Mouse (Mus musculus): Measurements from ENCODE around the gene Tnip3. TPM values are rescaled to one million over a fixed set of nuclear protein-coding genes. Genes with fewer than 3 reads are reported as not detected.
A peak's percentile ranks its signal among the peaks of the same experiment; 100 is the strongest.

The Tnip3 gene
- polyA plus RNA-seq, 1 experiment from 2014 or later: 0.10 TPM

GRCm38 (mm10) chr6:65590018-65590417 lies 64.9 kb downstream of the Tnip3 start:
- ATAC-seq (ENCODE audit: insufficient read depth, low FRiP score, low read depth): peak; percentile 50; the same call in 1 of the 2 replicates
- Histone ChIP-seq H3K27ac (peak overlapping the region; percentile 69; the same call in 1 of the 2 replicates), H3K4me3 (replicated peaks) (no peak overlapping the region), H3K9me3 (no peaks in the 10 kb centered on the region), H3K4me2 (no peak overlapping the region), H3K27me3 (replicated peaks) (no peaks in the 10 kb centered on the region), H3K36me3 (no peaks in the 10 kb centered on the region), H3K4me1 (no peaks in the 10 kb centered on the region), H3K9ac (no peak overlapping the region)
- WGBS: 59% methylated on average over 2 of the region's 2 CpGs

- H3K27me3 ChIP-seq (replicated peaks): no peaks in the 10 kb centered on the region
- no peak overlapping the region for H3K4me2 ChIP-seq
- no peak overlapping the region for H3K9ac ChIP-seq
- no peak for ATAC-seq (ENCODE audit: insufficient read depth, low FRiP score, low read depth)
- no peaks in the 10 kb centered on the region for H3K36me3 ChIP-seq
- 79% methylated on average over 3 of the region's 3 CpGs for WGBS
- H3K9me3 ChIP-seq: no peaks in the 10 kb centered on the region
- H3K4me3 ChIP-seq (replicated peaks): no peak overlapping the region
- H3K27ac ChIP-seq: no peak overlapping the region
- H3K4me1 ChIP-seq: no peaks in the 10 kb centered on the region
Measured at GRCm38 (mm10) chr6:65594171-65594570, 69.1 kb downstream of the Tnip3 start.

GRCm38 (mm10) chr6:65595371-65595770 lies 70.3 kb downstream of the Tnip3 start:
- no peak overlapping the region for H3K4me2 ChIP-seq
- no peaks in the 10 kb centered on the region for H3K4me1 ChIP-seq
- no peaks in the 10 kb centered on the region for H3K9me3 ChIP-seq
- ATAC-seq (ENCODE audit: insufficient read depth, low FRiP score, low read depth): no peak
- no peaks in the 10 kb centered on the region for H3K27me3 ChIP-seq (replicated peaks)
- no peaks in the 10 kb centered on the region for H3K36me3 ChIP-seq
- 28% methylated on average over 1 of the region's 1 CpGs for WGBS
- H3K4me3 ChIP-seq (replicated peaks): no peak overlapping the region
- H3K27ac ChIP-seq: no peak overlapping the region
- no peak overlapping the region for H3K9ac ChIP-seq

- Histone ChIP-seq H3K9me3 (no peaks in the 10 kb centered on the region), H3K4me1 (no peaks in the 10 kb centered on the region)
Measured at GRCm38 (mm10) chr6:65597056-65597818, 72.1 kb downstream of the Tnip3 start.

GRCm38 (mm10) chr6:65598522-65598921 lies 73.4 kb downstream of the Tnip3 start:
- Histone ChIP-seq H3K9me3 (no peaks in the 10 kb centered on the region), H3K4me1 (no peaks in the 10 kb centered on the region), H3K9ac (no peak overlapping the region), H3K36me3 (no peaks in the 10 kb centered on the region), H3K27ac (no peak overlapping the region), H3K4me2 (no peak overlapping the region), H3K27me3 (replicated peaks) (no peaks in the 10 kb centered on the region), H3K4me3 (replicated peaks) (no peak overlapping the region)
- no peak for ATAC-seq (ENCODE audit: insufficient read depth, low FRiP score, low read depth)
- WGBS: 74% methylated on average over 3 of the region's 3 CpGs

More at GRCm38 (mm10) chr6:65597056-65597818, 72.1 kb downstream of the Tnip3 start:
- no peak for ATAC-seq (ENCODE audit: insufficient read depth, low FRiP score, low read depth)
- WGBS: 30% methylated on average over 12 of the region's 12 CpGs
- no peak overlapping the region for H3K4me2 ChIP-seq
- H3K27me3 ChIP-seq (replicated peaks): no peaks in the 10 kb centered on the region
- H3K27ac ChIP-seq: no peak overlapping the region
- no peak overlapping the region for H3K9ac ChIP-seq
- no peak overlapping the region for H3K4me3 ChIP-seq (replicated peaks)
- H3K36me3 ChIP-seq: no peaks in the 10 kb centered on the region

- H3K4me3 ChIP-seq (replicated peaks): no peak overlapping the region
- no peaks in the 10 kb centered on the region for H3K36me3 ChIP-seq
- H3K9ac ChIP-seq: no peak overlapping the region
- H3K4me1 ChIP-seq: no peaks in the 10 kb centered on the region
- H3K27me3 ChIP-seq (replicated peaks): no peaks in the 10 kb centered on the region
- no peaks in the 10 kb centered on the region for H3K9me3 ChIP-seq
- no peak overlapping the region for H3K27ac ChIP-seq
- H3K4me2 ChIP-seq: no peak overlapping the region
- ATAC-seq (ENCODE audit: insufficient read depth, low FRiP score, low read depth): no peak
- 48% methylated on average over 7 of the region's 7 CpGs for WGBS
Measured at GRCm38 (mm10) chr6:65599865-65600739, 75.0 kb downstream of the Tnip3 start.

GRCm38 (mm10) chr6:65600887-65601286 lies 75.8 kb downstream of the Tnip3 start:
- Histone ChIP-seq H3K36me3 (no peaks in the 10 kb centered on the region), H3K27me3 (replicated peaks) (no peaks in the 10 kb centered on the region), H3K9ac (no peak overlapping the region), H3K9me3 (no peaks in the 10 kb centered on the region), H3K4me2 (no peak overlapping the region), H3K27ac (no peak overlapping the region), H3K4me1 (no peaks in the 10 kb centered on the region), H3K4me3 (replicated peaks) (no peak overlapping the region)
- no peak for ATAC-seq (ENCODE audit: insufficient read depth, low FRiP score, low read depth)
- WGBS: 33% methylated on average over 1 of the region's 1 CpGs

GRCm38 (mm10) chr6:65605778-65606177 lies 80.7 kb downstream of the Tnip3 start:
- no peak overlapping the region for H3K27ac ChIP-seq
- WGBS: 81% methylated on average over 4 of the region's 4 CpGs

GRCm38 (mm10) chr6:65606946-65607345 lies 81.8 kb downstream of the Tnip3 start:
- no peaks in the 10 kb centered on the region for H3K36me3 ChIP-seq
- H3K4me1 ChIP-seq: no peaks in the 10 kb centered on the region
- no peak for ATAC-seq (ENCODE audit: insufficient read depth, low FRiP score, low read depth)
- no peak overlapping the region for H3K9ac ChIP-seq
- H3K27ac ChIP-seq: no peak overlapping the region
- no peak overlapping the region for H3K4me3 ChIP-seq (replicated peaks)
- no peaks in the 10 kb centered on the region for H3K9me3 ChIP-seq
- no peak overlapping the region for H3K4me2 ChIP-seq
- H3K27me3 ChIP-seq (replicated peaks): no peaks in the 10 kb centered on the region

More at GRCm38 (mm10) chr6:65605778-65606177, 80.7 kb downstream of the Tnip3 start:
- Histone ChIP-seq H3K27me3 (replicated peaks) (no peaks in the 10 kb centered on the region), H3K4me2 (no peak overlapping the region), H3K9ac (no peak overlapping the region), H3K4me3 (replicated peaks) (no peak overlapping the region), H3K36me3 (no peaks in the 10 kb centered on the region), H3K9me3 (no peaks in the 10 kb centered on the region), H3K4me1 (no peaks in the 10 kb centered on the region)
- ATAC-seq (ENCODE audit: insufficient read depth, low FRiP score, low read depth): no peak

GRCm38 (mm10) chr6:65611834-65612233 lies 86.7 kb downstream of the Tnip3 start:
- Histone ChIP-seq H3K4me2 (no peak overlapping the region), H3K9ac (no peak overlapping the region), H3K27me3 (replicated peaks) (no peaks in the 10 kb centered on the region), H3K27ac (no peak overlapping the region), H3K4me3 (replicated peaks) (no peak overlapping the region), H3K4me1 (no peaks in the 10 kb centered on the region), H3K9me3 (no peaks in the 10 kb centered on the region), H3K36me3 (no peaks in the 10 kb centered on the region)
- no peak for ATAC-seq (ENCODE audit: insufficient read depth, low FRiP score, low read depth)

GRCm38 (mm10) chr6:65613924-65614585 lies 88.9 kb downstream of the Tnip3 start:
- no peaks in the 10 kb centered on the region for H3K27me3 ChIP-seq (replicated peaks)
- no peaks in the 10 kb centered on the region for H3K9me3 ChIP-seq
- no peaks in the 10 kb centered on the region for H3K4me1 ChIP-seq
- H3K4me3 ChIP-seq (replicated peaks): no peak overlapping the region
- H3K9ac ChIP-seq: no peak overlapping the region
- no peak overlapping the region for H3K4me2 ChIP-seq
- ATAC-seq (ENCODE audit: insufficient read depth, low FRiP score, low read depth): no peak
- H3K36me3 ChIP-seq: no peaks in the 10 kb centered on the region
- no peak overlapping the region for H3K27ac ChIP-seq

GRCm38 (mm10) chr6:65615641-65616040 lies 90.5 kb downstream of the Tnip3 start:
- Histone ChIP-seq H3K4me1 (no peaks in the 10 kb centered on the region), H3K9ac (no peak overlapping the region), H3K9me3 (no peaks in the 10 kb centered on the region), H3K4me3 (replicated peaks) (no peak overlapping the region), H3K27me3 (replicated peaks) (no peaks in the 10 kb centered on the region), H3K4me2 (no peak overlapping the region), H3K27ac (no peak overlapping the region), H3K36me3 (no peaks in the 10 kb centered on the region)
- no peak for ATAC-seq (ENCODE audit: insufficient read depth, low FRiP score, low read depth)
- 58% methylated on average over 4 of the region's 4 CpGs for WGBS
